Mouse (Mus musculus) kidney, adult 2 months (tissue): Measurements from ENCODE around the gene Ubr1.

Experiments
- CTCF ChIP-seq: fragments of 200-500 bp; conservative IDR thresholded peaks from 2 replicates; pipeline ENCODE4 v1.5.1; 2011; ENCODE audit warnings: low read depth, mild to moderate bottlenecking, control low read depth, low read length, moderate library complexity, mixed read lengths; ENCODE audit not compliant: insufficient read depth, insufficient read length
- POLR2A ChIP-seq: fragments of 200-500 bp; IDR thresholded peaks from one replicate; pipeline ENCODE4 v1.6.1; 2011; ENCODE audit warnings: low read depth, low read length, control low read depth

DNA sequence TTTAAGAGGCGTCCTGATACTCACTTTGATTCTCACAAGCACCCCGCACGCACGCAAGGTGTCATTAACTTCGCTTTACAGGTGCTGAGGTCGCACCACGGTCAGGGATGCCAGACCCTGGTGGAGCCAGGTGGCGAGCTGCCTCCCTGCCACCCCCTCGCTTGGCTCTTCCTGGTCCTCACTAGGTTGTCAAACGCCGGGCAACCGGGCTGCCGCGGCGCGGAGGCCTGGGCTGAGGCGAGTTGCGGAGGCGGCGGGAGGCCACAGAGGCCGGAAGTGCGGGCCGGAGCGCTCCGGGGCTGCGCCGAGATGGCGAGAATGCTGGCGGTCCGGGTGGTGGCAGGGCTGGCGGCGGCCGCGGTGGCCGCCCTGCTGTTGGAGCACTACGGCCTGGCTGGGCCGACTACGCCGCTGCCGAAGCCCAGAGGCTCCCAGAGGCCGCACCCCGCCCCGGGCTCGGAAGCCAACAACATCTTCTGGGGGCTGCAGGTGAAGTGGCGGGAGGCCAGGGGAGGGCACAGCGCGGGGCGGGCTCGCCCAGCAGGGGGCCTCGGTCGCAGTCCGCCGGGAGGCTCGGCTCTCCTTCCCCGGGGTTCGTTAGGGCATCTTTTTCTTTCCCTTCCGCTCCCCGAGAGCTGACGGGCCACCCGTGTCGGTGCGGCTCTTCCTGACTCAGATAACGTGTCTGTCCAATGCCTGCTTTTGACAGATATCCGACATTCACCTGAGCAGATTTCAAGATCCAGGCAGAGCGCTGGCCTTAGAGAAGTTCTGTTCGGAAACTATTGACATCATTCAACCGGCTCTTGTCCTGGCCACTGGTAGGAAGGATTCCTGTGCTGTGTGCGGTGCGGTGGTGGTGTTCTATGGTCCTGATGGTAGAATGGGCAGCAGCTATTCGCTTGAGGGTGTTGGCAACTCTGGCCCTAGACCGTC lies 6.7 kb upstream of the Ubr1 start, which contains the start of gene Tmem62:
- TF ChIP-seq POLR2A (no peak), CTCF (peak; percentile 28; the same call in 1 of the 2 replicates)
